Mouse (Mus musculus): ENCODE data around the gene Cc2d1b. TPM values are rescaled to one million over a fixed set of nuclear protein-coding genes. Genes with fewer than 3 reads are reported as not detected.

Cc2d1b gene
- polyA plus RNA-seq, 1 experiment from 2014 or later, result 18.7 TPM

DNA sequence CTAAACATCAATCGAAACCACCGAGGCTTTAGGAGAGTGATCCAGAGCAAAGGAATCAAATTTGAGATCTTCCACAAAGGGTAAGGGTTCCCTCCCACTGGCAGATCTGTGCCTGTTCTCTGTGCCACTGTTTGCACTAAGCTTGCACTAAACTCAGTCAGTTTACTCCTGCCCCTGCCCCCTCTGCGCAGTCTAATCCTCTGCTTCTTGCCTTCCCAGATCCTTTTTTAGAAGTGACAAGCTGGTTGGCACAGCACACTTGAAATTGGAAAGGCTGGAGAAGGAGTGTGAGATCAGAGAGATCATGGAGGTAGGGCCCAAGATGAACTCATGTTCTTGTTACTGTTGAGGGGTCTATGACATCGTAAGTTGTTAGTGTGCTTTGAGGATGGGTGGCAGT, 11.9 kb downstream of the Cc2d1b start:
- Histone ChIP-seq H3K9me3 (replicated peaks; ENCODE audit: control insufficient read depth, low read length) (no peaks in the 10 kb centered on the region), H3K9ac (ENCODE audit: low read depth, low read length) (no peak overlapping the region), H3K4me1 (ENCODE audit: control insufficient read depth, insufficient read depth, low read length) (no peaks in the 10 kb centered on the region), H3K36me3 (ENCODE audit: control insufficient read depth, insufficient read depth, low read length) (peaks cover 35% of the 10 kb centered on the region), H3K27me3 (ENCODE audit: control insufficient read depth, insufficient read depth, low read length) (no peaks in the 10 kb centered on the region), H3K4me2 (no peak overlapping the region), H3K27ac (ENCODE audit: low read depth, low read length) (no peak overlapping the region), H3K4me3 (ENCODE audit: low read depth, low read length) (no peak overlapping the region)
- 92% methylated on average over 4 of the region's 4 CpGs for WGBS (ENCODE audit: insufficient replicate concordance)
- ATAC-seq (replicated peaks; ENCODE audit: insufficient number of reproducible peaks, low FRiP score, low TSS enrichment), result no peak

GRCm38 (mm10) chr4:108633703-108634102, 14.0 kb downstream of the Cc2d1b start:
- H3K27me3 ChIP-seq (ENCODE audit: control insufficient read depth, insufficient read depth, low read length), result no peaks in the 10 kb centered on the region
- no peak for ATAC-seq (replicated peaks; ENCODE audit: insufficient number of reproducible peaks, low FRiP score, low TSS enrichment)
- no peak overlapping the region for H3K9ac ChIP-seq (ENCODE audit: low read depth, low read length)
- no peak overlapping the region for H3K27ac ChIP-seq (ENCODE audit: low read depth, low read length)
- 90% methylated on average over 12 of the region's 12 CpGs for WGBS (ENCODE audit: insufficient replicate concordance)
- no peak overlapping the region for H3K4me2 ChIP-seq
- H3K4me3 ChIP-seq (ENCODE audit: low read depth, low read length), result no peak overlapping the region
- peaks cover 24% of the 10 kb centered on the region for H3K36me3 ChIP-seq (ENCODE audit: control insufficient read depth, insufficient read depth, low read length)
- H3K9me3 ChIP-seq (replicated peaks; ENCODE audit: control insufficient read depth, low read length), result no peaks in the 10 kb centered on the region
- no peaks in the 10 kb centered on the region for H3K4me1 ChIP-seq (ENCODE audit: control insufficient read depth, insufficient read depth, low read length)

DNA sequence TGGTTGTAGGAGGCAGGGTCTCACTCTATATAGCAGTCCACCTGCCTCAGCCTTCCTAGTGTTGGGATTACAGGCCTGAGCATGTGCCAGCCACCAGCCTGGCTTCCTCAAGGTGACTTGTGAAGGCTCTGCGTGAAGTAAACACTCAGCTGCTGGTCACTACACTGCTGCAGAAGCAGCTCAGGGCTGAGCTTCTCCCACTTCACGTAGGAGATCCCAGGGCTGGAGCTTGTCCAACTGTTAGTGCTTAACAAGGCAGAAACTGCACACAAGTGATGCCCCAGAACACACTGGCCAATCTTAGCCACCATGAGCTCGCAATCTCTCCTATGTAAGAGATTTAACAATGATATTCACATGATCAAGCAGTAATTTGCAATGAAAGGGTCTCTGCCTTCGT, 15.0 kb downstream of the Cc2d1b start:
- Histone ChIP-seq H3K9me3 (replicated peaks; ENCODE audit: control insufficient read depth, low read length) (no peaks in the 10 kb centered on the region), H3K4me3 (ENCODE audit: low read depth, low read length) (no peak overlapping the region), H3K27ac (ENCODE audit: low read depth, low read length) (no peak overlapping the region), H3K36me3 (ENCODE audit: control insufficient read depth, insufficient read depth, low read length) (peaks cover 20% of the 10 kb centered on the region), H3K4me2 (no peak overlapping the region), H3K27me3 (ENCODE audit: control insufficient read depth, insufficient read depth, low read length) (no peaks in the 10 kb centered on the region), H3K4me1 (ENCODE audit: control insufficient read depth, insufficient read depth, low read length) (no peaks in the 10 kb centered on the region), H3K9ac (ENCODE audit: low read depth, low read length) (no peak overlapping the region)
- no peak for ATAC-seq (replicated peaks; ENCODE audit: insufficient number of reproducible peaks, low FRiP score, low TSS enrichment)
- 80% methylated on average over 4 of the region's 4 CpGs for WGBS (ENCODE audit: insufficient replicate concordance)

DNA sequence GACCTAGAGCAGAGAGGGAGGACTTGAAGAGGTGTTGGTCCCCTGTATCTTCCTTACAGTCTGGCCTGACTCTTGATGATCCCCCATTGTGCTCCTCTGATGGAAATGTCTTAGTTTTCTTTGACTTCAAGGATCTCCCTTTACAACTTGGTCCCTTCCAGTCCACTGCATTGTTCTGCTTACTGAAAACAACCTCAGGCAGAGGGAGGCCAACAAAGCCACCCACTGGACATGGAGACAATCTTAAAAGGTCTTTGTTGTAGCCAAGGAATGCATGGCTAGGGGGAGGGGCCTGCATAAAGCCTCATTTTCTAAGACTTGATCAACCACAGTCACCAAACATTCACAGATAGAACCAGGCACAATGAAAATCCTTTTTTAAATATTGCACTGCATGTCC, 15.4 kb downstream of the Cc2d1b start:
- Histone ChIP-seq H3K4me2 (no peak overlapping the region), H3K9ac (ENCODE audit: low read depth, low read length) (no peak overlapping the region), H3K36me3 (ENCODE audit: control insufficient read depth, insufficient read depth, low read length) (peaks cover 17% of the 10 kb centered on the region), H3K9me3 (replicated peaks; ENCODE audit: control insufficient read depth, low read length) (no peaks in the 10 kb centered on the region), H3K27ac (ENCODE audit: low read depth, low read length) (no peak overlapping the region), H3K27me3 (ENCODE audit: control insufficient read depth, insufficient read depth, low read length) (no peaks in the 10 kb centered on the region), H3K4me3 (ENCODE audit: low read depth, low read length) (no peak overlapping the region), H3K4me1 (ENCODE audit: control insufficient read depth, insufficient read depth, low read length) (no peaks in the 10 kb centered on the region)
- no peak for ATAC-seq (replicated peaks; ENCODE audit: insufficient number of reproducible peaks, low FRiP score, low TSS enrichment)

DNA sequence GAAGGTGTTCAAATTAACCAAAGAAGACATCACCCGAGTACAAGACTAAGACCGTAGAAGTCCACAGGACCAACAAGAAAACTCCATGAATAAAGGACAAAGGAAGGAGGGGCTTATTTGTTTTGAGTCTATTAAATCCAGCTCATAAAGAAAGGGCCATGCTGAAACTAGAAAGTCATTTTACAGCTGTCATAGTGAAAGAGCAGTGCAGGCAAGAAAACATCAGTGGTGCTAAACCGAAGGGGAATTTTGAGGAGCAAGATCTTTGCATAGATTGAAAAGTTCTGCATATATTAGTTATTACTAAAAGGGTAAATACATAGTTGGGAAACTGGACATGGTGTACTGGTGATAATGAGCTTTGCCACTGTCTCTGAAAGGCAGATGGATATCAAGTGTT, 18.0 kb downstream of the Cc2d1b start:
- WGBS (ENCODE audit: insufficient replicate concordance), result 90% methylated on average over 3 of the region's 3 CpGs

DNA sequence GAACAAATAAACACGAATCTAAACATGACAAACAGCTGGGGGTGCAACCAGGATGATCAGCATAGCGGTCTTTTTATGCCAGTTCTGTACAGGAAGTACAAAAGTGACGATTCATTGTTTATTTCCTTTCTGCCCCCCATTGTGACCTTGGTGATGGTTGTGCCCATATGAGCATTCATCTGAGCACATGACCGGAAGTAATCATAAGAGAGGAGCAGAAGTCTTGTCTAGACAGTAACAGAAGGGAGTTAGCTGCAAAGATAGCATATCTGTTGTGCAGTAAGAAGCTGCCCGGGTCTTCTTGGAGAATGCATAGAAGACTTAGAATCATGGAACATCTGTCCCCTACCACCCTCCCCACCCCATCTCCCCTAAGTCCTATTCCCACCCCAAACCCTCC, 19.0 kb downstream of the Cc2d1b start:
- ATAC-seq (replicated peaks; ENCODE audit: insufficient number of reproducible peaks, low FRiP score, low TSS enrichment), result no peak
- Histone ChIP-seq H3K4me3 (ENCODE audit: low read depth, low read length) (no peak overlapping the region), H3K4me2 (no peak overlapping the region), H3K36me3 (ENCODE audit: control insufficient read depth, insufficient read depth, low read length) (peaks cover 8% of the 10 kb centered on the region; the same call in 1 of the 2 replicates), H3K27me3 (ENCODE audit: control insufficient read depth, insufficient read depth, low read length) (no peaks in the 10 kb centered on the region), H3K4me1 (ENCODE audit: control insufficient read depth, insufficient read depth, low read length) (no peaks in the 10 kb centered on the region), H3K9ac (ENCODE audit: low read depth, low read length) (no peak overlapping the region), H3K27ac (ENCODE audit: low read depth, low read length) (no peak overlapping the region), H3K9me3 (replicated peaks; ENCODE audit: control insufficient read depth, low read length) (no peaks in the 10 kb centered on the region)
- WGBS (ENCODE audit: insufficient replicate concordance), result 71% methylated on average over 5 of the region's 5 CpGs

More for the DNA sequence above, 18.0 kb downstream of the Cc2d1b start:
- Histone ChIP-seq H3K36me3 (ENCODE audit: control insufficient read depth, insufficient read depth, low read length) (peaks cover 11% of the 10 kb centered on the region; the same call in 1 of the 2 replicates), H3K4me2 (no peak overlapping the region), H3K9ac (ENCODE audit: low read depth, low read length) (no peak overlapping the region), H3K27me3 (ENCODE audit: control insufficient read depth, insufficient read depth, low read length) (no peaks in the 10 kb centered on the region), H3K27ac (ENCODE audit: low read depth, low read length) (no peak overlapping the region), H3K9me3 (replicated peaks; ENCODE audit: control insufficient read depth, low read length) (no peaks in the 10 kb centered on the region), H3K4me1 (ENCODE audit: control insufficient read depth, insufficient read depth, low read length) (no peaks in the 10 kb centered on the region), H3K4me3 (ENCODE audit: low read depth, low read length) (no peak overlapping the region)
- no peak for ATAC-seq (replicated peaks; ENCODE audit: insufficient number of reproducible peaks, low FRiP score, low TSS enrichment)

DNA sequence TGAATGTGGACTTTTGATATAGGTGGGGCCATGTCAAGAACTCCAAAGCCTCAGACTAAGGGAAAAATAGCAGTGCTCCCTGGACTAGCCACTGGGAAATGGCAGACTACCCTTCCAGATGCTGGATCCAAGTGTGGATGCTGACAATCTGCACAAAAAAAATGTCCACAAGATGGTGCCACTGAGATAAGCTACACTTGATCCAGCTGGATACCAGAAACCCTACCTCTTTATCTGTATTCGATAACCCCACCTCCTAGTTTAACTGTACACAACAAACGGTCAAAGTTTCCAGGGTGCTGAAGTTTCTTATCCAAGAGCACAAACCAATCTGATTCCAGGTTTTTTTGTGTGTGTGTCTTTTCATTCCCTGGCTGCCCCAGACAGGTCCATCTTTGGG, 44.7 kb downstream of the Cc2d1b start:
- Histone ChIP-seq H3K9ac (ENCODE audit: low read depth, low read length) (no peak overlapping the region), H3K9me3 (replicated peaks; ENCODE audit: control insufficient read depth, low read length) (no peaks in the 10 kb centered on the region), H3K27me3 (ENCODE audit: control insufficient read depth, insufficient read depth, low read length) (no peaks in the 10 kb centered on the region), H3K4me3 (ENCODE audit: low read depth, low read length) (no peak overlapping the region), H3K4me1 (ENCODE audit: control insufficient read depth, insufficient read depth, low read length) (no peaks in the 10 kb centered on the region), H3K27ac (ENCODE audit: low read depth, low read length) (no peak overlapping the region), H3K36me3 (ENCODE audit: control insufficient read depth, insufficient read depth, low read length) (0 out of 2 replicates have a peak, but pooled peaks cover 6% of the 10 kb centered on the region), H3K4me2 (no peak overlapping the region)
- ATAC-seq (replicated peaks; ENCODE audit: insufficient number of reproducible peaks, low FRiP score, low TSS enrichment), result no peak
- WGBS (ENCODE audit: insufficient replicate concordance), result 72% methylated on average over 2 of the region's 2 CpGs

Other genes with a start within 250 kb of the Cc2d1b start
- gene Shisal2a, start 236.6 kb upstream of the Cc2d1b start, polyA plus RNA-seq (2014; fragmentation: Nextera tagmentation; extraction: Ambion mirVana), result 1.3 and 2.2 TPM in 2 replicates
- 58.8 and 60.8 TPM in 2 replicates for gene Gpx7, start 213.0 kb upstream of the Cc2d1b start, polyA plus RNA-seq (2014; fragmentation: Nextera tagmentation; extraction: Ambion mirVana)
- gene Tut4, start 160.5 kb upstream of the Cc2d1b start, polyA plus RNA-seq (2014; fragmentation: Nextera tagmentation; extraction: Ambion mirVana), result 48.5 and 56.1 TPM in 2 replicates
- gene Prpf38a, start 40.6 kb upstream of the Cc2d1b start, polyA plus RNA-seq (2014; fragmentation: Nextera tagmentation; extraction: Ambion mirVana), result 64.1 and 65.1 TPM in 2 replicates
- 9.0 and 9.3 TPM in 2 replicates for gene Orc1, start 40.5 kb upstream of the Cc2d1b start, polyA plus RNA-seq (2014; fragmentation: Nextera tagmentation; extraction: Ambion mirVana)
- gene 3110021N24Rik, start 99.7 kb downstream of the Cc2d1b start, polyA plus RNA-seq (2014; fragmentation: Nextera tagmentation; extraction: Ambion mirVana), result 1.1 and 1.6 TPM in 2 replicates
- gene Zfyve9, start 160.9 kb downstream of the Cc2d1b start, polyA plus RNA-seq (2014; fragmentation: Nextera tagmentation; extraction: Ambion mirVana), result 2.2 and 4.4 TPM in 2 replicates
- 157 and 162 TPM in 2 replicates for gene Btf3l4, start 213.7 kb downstream of the Cc2d1b start, polyA plus RNA-seq (2014; fragmentation: Nextera tagmentation; extraction: Ambion mirVana)
- gene Txndc12, start 214.7 kb downstream of the Cc2d1b start, polyA plus RNA-seq (2014; fragmentation: Nextera tagmentation; extraction: Ambion mirVana), result 123 and 132 TPM in 2 replicates
- gene Kti12, start 227.8 kb downstream of the Cc2d1b start, polyA plus RNA-seq (2014; fragmentation: Nextera tagmentation; extraction: Ambion mirVana), result 31.3 and 32.4 TPM in 2 replicates
- 0.59 and 1.4 TPM in 2 replicates for gene A730015C16Rik, start 228.7 kb downstream of the Cc2d1b start, polyA plus RNA-seq (2014; fragmentation: Nextera tagmentation; extraction: Ambion mirVana)